Mouse (Mus musculus) erythroblast, embryonic 14.5 days (primary cell): ENCODE data around the gene Rdx.

Experiments used
- GATA1 ChIP-seq: IDR thresholded peaks from 2 replicates; pipeline ENCODE4 v1.6.1; 2012; ENCODE audit warnings: low read length, inconsistent platforms, mixed read lengths
- TAL1 ChIP-seq: IDR thresholded peaks from 3 replicates; pipeline ENCODE4 v1.6.1; 2012; ENCODE audit warnings: low read length, inconsistent platforms, mixed read lengths

DNA sequence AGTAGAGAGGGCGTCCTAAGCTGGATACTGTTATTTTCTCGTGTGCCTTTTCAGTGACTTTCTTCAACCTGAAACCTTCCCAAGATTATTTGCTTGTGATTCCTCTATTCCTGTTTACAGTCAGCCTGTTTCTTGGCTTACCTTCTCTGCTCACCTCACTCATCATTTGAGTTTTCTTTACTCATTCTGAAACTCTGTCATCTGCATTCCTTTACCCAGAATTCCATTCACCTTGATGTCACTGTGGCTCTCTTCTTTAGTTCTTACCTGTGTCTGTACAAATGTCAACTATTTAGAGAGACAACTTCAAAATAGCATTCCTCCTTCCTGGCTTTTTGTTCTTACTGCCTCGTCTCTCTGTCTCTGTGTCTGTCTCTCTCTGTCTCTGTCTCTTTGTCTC, 29.9 kb upstream of the Rdx start:
- TF ChIP-seq GATA1 (no peak), TAL1 (no peak)
